Mouse (Mus musculus) macrophage (primary cell): ENCODE results near the gene Klf8. TPM values are rescaled to one million over a fixed set of nuclear protein-coding genes. Genes with fewer than 3 reads are reported as not detected.
"Not testable (repeated sequence)": the region's sequence is repeated elsewhere in the genome, so short reads cannot be mapped to it uniquely, and the experiment has no call there.

Experiments
- H3K27ac ChIP-seq: fragments of 350-480 bp; formaldehyde crosslinking; 2 replicates; pipeline ENCODE4 v1.9.0; 2021
- H3K36me3 ChIP-seq: fragments of 350-480 bp; formaldehyde crosslinking; 2 replicates; pipeline ENCODE4 v1.9.0; 2021; ENCODE audit errors: inconsistent target
- H3K4me3 ChIP-seq: fragments of 350-480 bp; formaldehyde crosslinking; 2 replicates; pipeline ENCODE4 v1.9.0; 2021; ENCODE audit errors: inconsistent target
- H3K79me2 ChIP-seq: fragments of 350-480 bp; formaldehyde crosslinking; 2 replicates; pipeline ENCODE4 v1.9.0; 2021; ENCODE audit errors: inconsistent target
- WGBS: methylation state at CpG from one replicate; pipeline ENCODE4 v1.1.7; 2026; ENCODE audit warnings: inconsistent platforms; ENCODE audit not compliant: missing documents; 5-methylcytosine and 5-hydroxymethylcytosine counted together
- polyA plus RNA-seq: library from polyadenylated mRNA; stranded (reverse); fragments of 250-400 nt; gene quantifications from 3 replicates; pipeline ENCODE4 v1.2.4, GENCODE M21; 2018; ENCODE audit warnings: inconsistent platforms
- total RNA-seq, 78 experiments: library from RNA; depleted of rRNA; stranded (reverse); fragments of 250-400 nt; gene quantifications; 1 replicate in 9 of 78; 2 replicates in 24 of 78; 3 replicates in 43 of 78; 4 replicates in 2 of 78; pipeline ENCODE4 v1.2.4; 2018; ENCODE audit warnings: inconsistent platforms in 56 of 78

The Klf8 gene
- total RNA-seq (2018; cell fraction: chromatin; rRNA removed): 10 to 100 TPM in 1 of 26 experiments, 1 to 10 TPM in 23, under 1 TPM in 2; 0.94 to 10.1 (median 1.6) TPM
- total RNA-seq (2018; cell fraction: cytosol; rRNA removed): 1 to 10 TPM in 23 of 26 experiments, under 1 TPM in 3; 0.74 to 5.3 (median 1.6) TPM
- total RNA-seq (2018; cell fraction: nucleus; rRNA removed): 10 to 100 TPM in 1 of 26 experiments, 1 to 10 TPM in 25; 1.2 to 15.5 (median 2.0) TPM
- 0.36 to 0.67 TPM (median 0.53 TPM) in 3 replicates for polyA plus RNA-seq

DNA sequence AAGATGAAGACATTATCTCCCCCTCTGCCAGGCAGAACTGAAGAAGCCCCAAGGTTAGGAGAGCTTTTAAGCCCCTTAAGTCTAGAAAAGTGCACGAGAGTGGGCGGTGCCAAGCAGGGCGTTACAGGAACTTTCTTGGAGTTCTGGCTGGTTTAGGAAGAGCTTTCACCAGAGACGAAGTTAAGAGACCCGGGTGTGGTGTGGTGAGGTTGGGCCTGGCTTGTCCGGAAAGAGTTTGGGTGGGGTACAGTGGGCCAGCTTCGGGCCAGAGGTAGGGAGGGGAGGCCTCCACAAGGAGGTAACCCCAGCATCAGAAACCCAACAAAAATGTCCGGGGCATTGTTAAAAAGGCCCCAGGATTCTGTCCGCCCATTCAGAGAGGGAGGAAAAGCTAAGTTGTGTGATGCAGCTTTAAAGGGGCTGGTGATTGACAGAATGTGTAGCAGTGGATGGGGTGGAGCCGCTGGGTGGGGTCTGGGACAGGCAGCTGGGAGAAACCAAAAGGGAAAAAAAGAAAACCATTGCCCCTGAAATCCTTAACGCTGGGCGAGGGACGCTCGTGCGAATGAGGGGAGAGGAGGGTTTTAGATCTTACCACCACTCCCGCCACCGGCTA is at the start of gene Klf8:
Klf8 (plus strand) TSS at position 163 of the 616 bp plus-strand sequence.
- WGBS: 36% methylated on average over 16 of the region's 17 CpGs
- Histone ChIP-seq H3K4me3 (peak within 1 kb of the TSS; percentile 48), H3K79me2 (no peaks in the 10 kb centered on the region), H3K27ac (no peak within 1 kb of the TSS), H3K36me3 (no peaks in the 10 kb centered on the region)

DNA sequence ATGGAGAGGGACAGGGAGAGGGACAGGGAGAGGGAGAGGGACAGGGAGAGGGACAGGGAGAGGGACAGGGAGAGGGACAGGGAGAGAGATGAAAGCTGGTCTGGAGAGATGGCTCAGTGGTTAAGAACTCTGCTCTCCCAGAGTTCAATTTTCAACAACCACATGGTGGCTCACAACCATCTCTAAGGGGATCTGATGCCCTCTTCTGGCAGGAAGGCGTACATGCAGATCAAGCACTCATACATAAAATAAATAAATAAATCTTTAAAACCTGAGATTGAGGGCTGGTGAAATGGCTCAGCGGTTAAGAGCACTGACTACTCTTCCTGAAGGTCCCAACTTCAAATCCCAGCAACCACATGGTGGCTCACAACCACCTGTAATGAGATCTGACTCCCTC is 38.1 kb upstream of the Klf8 start:
- H3K4me3 ChIP-seq, H3K79me2 ChIP-seq, H3K27ac ChIP-seq, H3K36me3 ChIP-seq: not testable (repeated sequence)
- WGBS: 87% methylated on average over 2 of the region's 2 CpGs

DNA sequence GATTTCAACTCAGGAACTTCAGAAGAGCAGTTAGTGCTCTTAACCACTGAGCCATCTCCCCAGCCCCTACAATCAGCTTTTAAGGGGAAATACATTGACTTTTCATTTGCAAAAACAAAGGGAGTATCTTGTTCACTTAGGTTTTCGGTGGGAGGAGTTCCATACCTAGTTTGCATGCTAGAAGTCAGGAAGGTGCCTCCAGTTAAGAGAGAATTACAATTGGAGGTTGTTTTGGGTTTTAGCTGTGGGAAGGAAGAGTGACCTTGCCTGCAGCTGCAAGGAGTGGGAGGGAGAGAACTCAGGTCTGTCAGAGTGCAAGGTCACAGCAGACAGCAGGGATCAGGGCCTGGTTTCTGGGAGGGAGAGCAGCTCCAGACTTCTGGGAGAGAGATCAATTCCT is 26.2 kb upstream of the Klf8 start:
- WGBS: 89% methylated on average over 1 of the region's 1 CpGs
- Histone ChIP-seq H3K4me3 (no peak overlapping the region), H3K36me3 (no peaks in the 10 kb centered on the region), H3K79me2 (no peaks in the 10 kb centered on the region), H3K27ac (no peak overlapping the region)

DNA sequence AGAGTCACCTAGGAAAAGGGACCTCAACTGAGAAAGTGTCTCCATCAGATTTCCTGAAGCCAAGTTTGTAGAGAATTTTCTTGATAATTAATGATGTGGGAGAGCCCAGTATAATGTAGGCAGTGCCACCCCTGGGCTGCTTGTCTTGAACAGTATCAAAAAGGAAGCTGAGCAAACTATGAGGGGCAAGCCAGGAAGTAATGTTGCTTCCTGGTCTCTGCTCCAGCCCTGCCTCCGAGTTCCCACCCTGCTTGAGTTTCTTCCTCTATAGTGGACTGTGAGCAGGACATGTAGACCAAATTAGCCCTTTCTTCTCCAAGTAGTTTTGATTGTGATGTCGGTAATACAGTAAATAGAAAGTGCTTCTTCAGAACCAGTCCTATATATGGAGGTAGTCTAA is 6.0 kb upstream of the Klf8 start:
- Histone ChIP-seq H3K79me2 (no peaks in the 10 kb centered on the region), H3K36me3 (no peaks in the 10 kb centered on the region), H3K4me3 (no peak overlapping the region), H3K27ac (no peak overlapping the region)
- 26% methylated on average over 2 of the region's 2 CpGs for WGBS

DNA sequence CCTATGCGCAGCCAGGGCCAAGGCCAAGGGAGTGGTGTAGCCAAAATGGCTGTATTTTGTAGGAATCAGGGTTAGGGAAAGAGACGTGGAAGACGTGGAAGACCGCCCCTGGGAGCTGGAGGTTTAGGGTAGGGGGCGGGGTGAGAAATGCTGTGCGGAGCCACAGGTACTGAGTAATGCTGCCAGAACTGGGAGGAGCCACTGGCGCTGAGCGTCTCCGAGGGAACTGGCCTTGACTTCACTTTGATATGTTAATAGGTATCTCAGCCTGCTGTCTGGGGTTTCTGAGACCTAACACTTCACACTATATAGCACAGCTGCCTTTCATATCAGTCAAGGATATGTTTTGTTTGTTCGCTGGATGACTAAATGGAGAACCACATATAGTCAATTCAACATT is 4.0 kb upstream of the Klf8 start:
- Histone ChIP-seq H3K27ac (no peak overlapping the region), H3K4me3 (no peak overlapping the region), H3K36me3 (no peaks in the 10 kb centered on the region), H3K79me2 (no peaks in the 10 kb centered on the region)
- 59% methylated on average over 10 of the region's 10 CpGs for WGBS

DNA sequence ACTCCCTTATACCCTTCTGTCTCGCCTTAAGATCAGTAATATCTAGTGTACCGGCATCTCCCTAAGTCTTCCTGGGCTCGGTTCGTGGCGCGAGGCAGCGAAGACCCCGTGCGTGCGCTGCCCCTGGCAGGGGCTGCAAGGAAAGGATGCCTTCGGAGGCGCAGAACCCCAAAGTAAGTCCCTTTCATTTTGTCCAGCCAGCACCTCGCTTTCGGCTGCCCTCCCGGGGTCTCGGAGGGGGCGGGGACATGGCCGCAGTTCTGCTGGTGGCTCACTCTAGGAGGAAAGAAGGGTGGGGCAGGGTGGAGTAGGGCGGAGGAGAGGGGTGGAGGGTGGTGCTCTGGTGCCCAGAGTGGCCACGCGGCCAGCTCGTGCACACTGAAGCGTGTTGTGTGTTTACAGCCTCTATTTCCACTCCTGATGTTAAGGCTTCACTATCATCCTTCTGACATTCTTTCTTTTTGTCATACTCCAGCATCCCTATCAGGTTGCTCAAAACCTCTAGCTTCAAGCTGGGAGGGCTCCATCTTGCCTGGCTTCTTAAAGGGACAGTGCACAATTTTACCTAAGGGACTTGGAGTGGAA is 746 bp downstream of the Klf8 start:
- Histone ChIP-seq H3K79me2 (no peaks in the 10 kb centered on the region), H3K4me3 (peak overlapping the region; percentile 48), H3K27ac (no peak overlapping the region), H3K36me3 (no peaks in the 10 kb centered on the region)
- WGBS: 19% methylated on average over 23 of the region's 23 CpGs

DNA sequence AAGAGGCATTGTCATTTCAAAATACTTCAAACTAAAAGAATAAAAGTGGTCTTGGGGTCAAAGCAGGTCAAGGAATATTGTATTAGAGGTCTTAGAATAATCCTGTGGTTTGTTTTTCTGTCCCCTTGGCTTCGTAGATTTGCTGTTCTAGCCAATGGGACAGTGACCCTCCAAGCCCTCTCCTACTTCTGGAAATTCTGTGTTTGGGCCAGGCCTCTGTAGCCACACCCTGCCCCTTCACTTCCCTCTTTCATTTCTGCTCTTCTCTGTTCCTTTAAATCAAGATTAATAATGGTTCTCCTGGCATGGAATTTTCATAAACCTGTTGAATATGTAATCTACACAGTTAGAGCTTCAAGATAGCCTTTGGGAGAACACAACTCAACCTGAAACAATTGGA is 17.0 kb downstream of the Klf8 start:
- Histone ChIP-seq H3K79me2 (no peaks in the 10 kb centered on the region), H3K27ac (no peak overlapping the region), H3K36me3 (no peaks in the 10 kb centered on the region), H3K4me3 (no peak overlapping the region)
- WGBS: 38% methylated on average over 1 of the region's 1 CpGs

DNA sequence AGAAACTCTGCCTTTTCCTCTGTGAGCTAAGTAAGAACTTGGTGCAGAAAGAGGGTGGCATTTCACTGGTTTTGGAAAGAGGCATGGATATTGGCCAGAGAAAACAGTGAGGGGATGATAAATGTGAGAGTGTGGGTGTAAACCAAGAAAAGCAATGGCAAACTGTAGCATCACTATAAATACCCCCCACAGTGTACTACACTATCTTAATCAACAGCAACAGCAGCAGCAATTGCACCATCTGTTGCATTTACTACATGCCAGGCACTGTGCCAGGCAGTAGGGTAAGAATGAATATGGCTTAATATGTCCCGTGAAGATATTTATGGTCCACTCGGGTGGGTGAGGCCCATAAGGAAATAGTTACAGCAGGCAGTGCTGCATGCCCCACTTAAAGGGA is 18.2 kb downstream of the Klf8 start:
- no peak overlapping the region for H3K27ac ChIP-seq
- no peak overlapping the region for H3K4me3 ChIP-seq
- 100% methylated on average over 2 of the region's 2 CpGs for WGBS
- H3K79me2 ChIP-seq: no peaks in the 10 kb centered on the region
- no peaks in the 10 kb centered on the region for H3K36me3 ChIP-seq

DNA sequence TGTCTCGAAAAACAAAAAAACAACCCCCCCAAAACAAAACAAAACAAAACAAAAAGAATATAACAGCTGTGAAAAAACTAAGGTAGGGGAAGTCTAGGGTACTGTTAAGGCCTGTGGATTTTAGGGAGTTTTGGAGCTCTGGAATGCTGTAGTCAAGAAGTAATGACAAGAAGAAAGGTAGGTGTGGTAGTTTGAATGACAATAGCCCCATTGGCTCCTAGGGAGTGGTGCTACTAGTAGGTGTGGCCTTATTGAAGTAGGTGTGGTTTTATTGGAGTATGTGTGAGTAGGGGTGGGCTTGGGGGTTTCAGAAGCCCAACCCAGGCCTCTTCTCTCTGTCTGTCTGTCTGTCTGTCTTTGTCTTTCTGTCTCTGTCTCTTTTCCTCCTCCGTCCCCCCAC is 44.9 kb downstream of the Klf8 start:
- H3K27ac ChIP-seq: no peak overlapping the region
- H3K4me3 ChIP-seq: no peak overlapping the region
- 57% methylated on average over 2 of the region's 2 CpGs for WGBS
- no peaks in the 10 kb centered on the region for H3K79me2 ChIP-seq
- no peaks in the 10 kb centered on the region for H3K36me3 ChIP-seq

DNA sequence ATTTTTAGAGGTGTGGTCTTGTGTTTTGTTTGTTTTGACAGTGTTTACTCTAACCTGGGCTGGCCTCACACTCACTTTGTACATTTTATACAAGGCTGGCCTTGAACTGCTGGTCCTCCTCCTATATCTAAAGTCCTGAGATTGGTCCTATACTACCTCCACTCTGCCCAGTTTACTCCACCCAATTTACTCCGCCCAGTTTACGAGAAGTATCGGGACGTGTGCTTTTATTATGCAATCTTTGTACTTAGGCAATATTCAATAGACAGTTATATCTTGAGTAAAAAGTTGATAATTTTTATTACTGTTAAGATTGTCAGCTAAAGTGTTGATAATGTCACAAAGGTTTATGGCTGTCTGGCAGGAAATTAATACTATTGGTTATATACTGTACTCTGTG is 74.1 kb downstream of the Klf8 start:
- WGBS: 72% methylated on average over 4 of the region's 4 CpGs
- Histone ChIP-seq H3K4me3 (no peak overlapping the region), H3K36me3 (no peaks in the 10 kb centered on the region), H3K27ac (no peak overlapping the region), H3K79me2 (no peaks in the 10 kb centered on the region)

DNA sequence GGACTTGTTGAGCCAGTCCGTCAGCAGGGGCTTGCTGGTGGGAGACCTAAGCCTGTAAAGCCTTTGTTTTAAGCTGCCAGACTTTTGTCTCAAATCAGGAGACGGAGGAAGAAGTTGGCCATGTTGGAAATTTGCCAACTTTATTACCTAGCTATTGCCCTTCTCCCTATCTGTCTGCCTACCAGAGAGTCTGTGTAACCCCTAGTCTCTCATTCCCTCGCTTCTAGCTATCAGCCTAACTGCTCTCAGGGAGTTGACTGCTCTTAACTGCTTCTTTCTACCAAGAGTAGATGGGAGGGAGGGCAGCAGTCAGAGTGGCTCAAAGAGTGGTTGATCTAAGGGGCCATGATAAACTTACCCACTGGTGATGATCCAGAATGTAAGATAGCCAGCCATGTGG is 85.8 kb downstream of the Klf8 start:
- Histone ChIP-seq H3K27ac (no peak overlapping the region), H3K79me2 (no peaks in the 10 kb centered on the region), H3K36me3 (no peaks in the 10 kb centered on the region), H3K4me3 (no peak overlapping the region)
- WGBS: 90% methylated on average over 3 of the region's 3 CpGs

DNA sequence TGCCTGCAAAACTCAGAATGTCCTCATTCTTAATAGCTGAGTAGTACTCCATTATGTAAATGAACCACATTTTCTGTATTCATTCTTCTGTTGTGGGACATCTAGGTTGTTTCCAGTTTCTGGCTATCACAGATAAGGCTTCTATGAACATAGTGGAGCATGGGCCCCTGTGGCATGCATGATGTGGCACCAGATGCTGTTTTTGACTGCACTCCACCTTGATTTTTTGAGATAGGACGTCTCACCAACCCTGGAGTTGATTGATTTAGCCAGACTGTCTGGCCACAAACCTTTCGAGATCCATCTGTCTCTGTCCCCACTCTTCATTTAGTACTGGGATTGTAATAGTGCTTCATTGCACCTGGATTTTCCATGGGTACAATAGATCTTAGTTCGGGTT is 96.9 kb downstream of the Klf8 start:
- H3K4me3 ChIP-seq, H3K27ac ChIP-seq, H3K79me2 ChIP-seq, H3K36me3 ChIP-seq: not testable (repeated sequence)
- WGBS: 83% methylated on average over 3 of the region's 3 CpGs

DNA sequence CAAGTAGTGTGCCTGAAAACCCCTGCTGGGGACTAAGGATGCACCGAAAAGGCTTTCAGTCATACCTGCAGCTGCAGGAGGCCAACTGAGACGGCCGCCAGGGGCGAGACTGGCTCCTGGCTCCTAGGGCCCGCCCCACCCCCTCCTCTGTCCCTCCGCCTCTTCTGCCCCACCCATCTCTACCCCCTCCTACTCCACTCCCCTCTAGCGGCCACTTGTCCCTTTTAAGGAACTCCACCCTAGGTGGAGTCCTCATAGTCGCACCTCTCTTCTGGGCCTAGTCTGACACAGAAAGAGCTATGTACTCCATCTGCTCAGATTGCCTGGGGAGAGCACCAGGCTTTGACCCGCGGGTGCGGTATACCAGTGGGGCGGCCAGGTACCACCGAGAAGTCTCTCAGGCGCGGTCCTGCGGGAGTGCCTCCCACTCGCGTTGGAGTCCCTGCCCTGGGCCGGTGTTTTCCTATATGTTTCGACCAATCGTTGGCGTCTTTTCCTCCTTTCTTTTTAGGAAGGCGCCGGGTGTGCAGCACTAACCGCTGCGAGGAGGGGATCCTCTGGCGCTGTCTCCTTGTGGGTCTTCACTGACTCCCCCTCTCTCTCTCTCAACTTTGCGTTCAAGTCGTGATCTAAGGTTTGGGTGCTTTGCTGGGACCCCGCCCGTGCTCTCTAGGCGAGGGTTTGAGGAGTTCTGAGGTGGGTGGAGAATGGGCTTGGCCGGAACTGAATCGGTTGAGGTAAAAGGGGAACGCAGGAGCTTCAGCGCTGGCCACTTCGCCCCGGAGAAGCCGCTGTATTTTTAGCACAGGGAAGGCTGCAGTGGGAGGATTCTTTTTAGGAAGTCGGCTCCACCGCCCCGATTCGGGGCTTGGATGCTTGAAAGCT is 122.3 kb downstream of the Klf8 start:
- WGBS: 20% methylated on average over 39 of the region's 43 CpGs
- Histone ChIP-seq H3K36me3 (no peaks in the 10 kb centered on the region), H3K27ac (no peak overlapping the region), H3K4me3 (peak overlapping the region; percentile 39), H3K79me2 (no peaks in the 10 kb centered on the region)

DNA sequence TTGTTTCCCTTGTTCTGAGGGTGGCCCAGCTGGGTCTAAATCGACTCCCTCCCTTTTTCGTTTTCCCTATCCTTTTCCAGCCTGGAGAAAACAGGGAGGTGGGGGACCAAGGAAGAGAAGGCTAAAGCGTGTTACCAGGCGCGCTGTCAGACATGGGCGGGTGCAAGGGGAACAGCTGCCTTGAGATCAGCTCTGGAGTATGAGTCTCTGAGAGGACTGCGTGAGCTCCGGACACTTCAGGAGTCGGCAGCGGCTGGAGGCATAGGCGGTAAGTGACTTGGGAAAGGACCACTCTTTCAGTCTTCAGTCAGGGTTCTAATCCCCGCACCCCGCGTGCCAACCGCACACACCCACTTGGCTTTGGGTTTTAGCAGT is 122.9 kb downstream of the Klf8 start:
- H3K27ac ChIP-seq: no peak overlapping the region
- H3K4me3 ChIP-seq: peak overlapping the region; percentile 39
- H3K79me2 ChIP-seq: no peaks in the 10 kb centered on the region
- H3K36me3 ChIP-seq: no peaks in the 10 kb centered on the region
- WGBS: 14% methylated on average over 15 of the region's 15 CpGs
